Mouse (Mus musculus) B cell, adult (primary cell): ENCODE measurements around the gene 2010111I01Rik. TPM values are rescaled to one million over a fixed set of nuclear protein-coding genes. Genes with fewer than 3 reads are reported as not detected.

Experiments
- total RNA-seq: library from RNA; stranded (reverse); gene quantifications from 4 replicates; pipeline ENCODE4 v1.2.4, GENCODE M21; 2023; ENCODE audit not compliant: inconsistent age

The 2010111I01Rik gene
- total RNA-seq: 29.3 to 40.7 TPM (median 34.4 TPM) in 4 replicates

DNA sequence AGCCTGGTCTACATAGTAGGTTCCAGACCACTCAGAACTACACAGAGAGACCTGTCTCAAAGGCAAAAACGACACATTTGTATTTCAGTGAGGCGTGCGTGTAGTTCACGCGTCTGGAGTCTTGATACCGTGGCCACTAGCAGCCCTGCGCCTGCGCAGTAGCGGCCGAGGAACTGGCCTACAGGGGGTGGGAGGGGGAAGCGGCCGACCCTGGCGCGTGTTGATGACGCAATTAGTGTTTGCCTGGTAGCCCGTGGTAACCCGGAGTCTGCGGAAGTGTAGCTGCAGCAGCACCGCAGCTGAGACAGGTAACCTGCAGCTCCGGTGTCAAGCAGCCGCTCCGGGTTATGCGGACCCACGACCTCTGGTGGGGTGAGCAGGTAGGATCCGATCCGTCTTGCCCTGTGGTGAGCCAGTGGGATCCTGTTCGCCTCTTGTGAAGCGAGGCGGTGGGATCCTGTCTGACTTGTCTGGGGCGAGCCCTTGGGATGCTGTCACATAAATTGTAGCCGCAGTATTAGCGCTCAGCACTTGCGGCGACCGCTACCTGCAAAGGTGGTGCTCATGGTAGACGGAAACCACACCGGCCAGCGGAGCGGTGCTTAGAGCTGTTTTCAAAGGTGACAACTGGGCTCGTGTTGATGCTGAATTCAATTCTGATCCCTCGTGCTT lies at the start of gene 2010111I01Rik:
TSS of gene 2010111I01Rik (plus strand) at position 254 of the 672 bp plus-strand sequence.

Other genes starting within 250 kb of the 2010111I01Rik start
- gene Platr25, start 204.2 kb upstream of the 2010111I01Rik start, total RNA-seq: 12.8 to 20.3 TPM (median 16.5 TPM) in 4 replicates
- gene Gm5141, start 179.1 kb upstream of the 2010111I01Rik start, total RNA-seq: 2.0 to 3.3 TPM (median 2.7 TPM) in 4 replicates
- gene Fbp2, start 106.5 kb upstream of the 2010111I01Rik start, total RNA-seq: not detected in 4 replicates
- gene Fbp1, start 76.6 kb upstream of the 2010111I01Rik start, total RNA-seq: not detected in 4 replicates